Mouse (Mus musculus) midbrain, embryonic 14.5 days (tissue): ENCODE results near the gene Naa20. TPM values are rescaled to one million over a fixed set of nuclear protein-coding genes. Genes with fewer than 3 reads are reported as not detected.
A peak's percentile ranks its signal among the peaks of the same experiment; 100 is the strongest.

Source experiments
- ATAC-seq: fragments of 200-750 bp; cut with Nextera tagmentation; 2 replicates; pipeline ENCODE4 v1.8.0; 2017; ENCODE audit warnings: moderate number of reproducible peaks, moderate library complexity; ENCODE audit not compliant: low FRiP score, low TSS enrichment
- DNase-seq: peaks from one replicate; pipeline ENCODE4 v3.0.0-alpha.2; 2015
- H3K27ac ChIP-seq: fragments of 300-500 bp; sonication (generic); replicated peaks from 2 replicates; pipeline ENCODE4 v1.5.1; 2014; ENCODE audit warnings: mild to moderate bottlenecking, low read depth, low read length, moderate library complexity
- H3K27me3 ChIP-seq: fragments of 300-500 bp; sonication (generic); 2 replicates; pipeline ENCODE4 v1.6.1; 2014; ENCODE audit warnings: low read length, control low read depth, mixed read lengths; ENCODE audit not compliant: control insufficient read depth, insufficient read depth
- H3K36me3 ChIP-seq: fragments of 300-500 bp; sonication (generic); 2 replicates; pipeline ENCODE4 v1.6.1; 2014; ENCODE audit warnings: low read length, control low read depth; ENCODE audit not compliant: control insufficient read depth, insufficient read depth
- H3K4me1 ChIP-seq: fragments of 300-500 bp; sonication (generic); 2 replicates; pipeline ENCODE4 v1.6.1; 2014; ENCODE audit warnings: mild to moderate bottlenecking, antibody characterized with exemption, low read length, control low read depth; ENCODE audit not compliant: control insufficient read depth, insufficient read depth
- H3K4me2 ChIP-seq: fragments of 300-500 bp; sonication (generic); 2 replicates; pipeline ENCODE4 v1.6.1; 2014; ENCODE audit warnings: mild to moderate bottlenecking, low read length, moderate library complexity
- H3K4me3 ChIP-seq: fragments of 300-500 bp; sonication (generic); replicated peaks from 2 replicates; pipeline ENCODE4 v1.5.1; 2014; ENCODE audit warnings: low read depth, low read length
- H3K9ac ChIP-seq: fragments of 300-500 bp; sonication (generic); replicated peaks from 2 replicates; pipeline ENCODE4 v1.6.1; 2014; ENCODE audit warnings: mild to moderate bottlenecking, low read length, moderate library complexity
- H3K9me3 ChIP-seq: fragments of 300-500 bp; sonication (generic); 2 replicates; pipeline ENCODE4 v1.6.1; 2016; ENCODE audit warnings: low read length, control low read depth, mixed read lengths; ENCODE audit not compliant: control insufficient read depth
- WGBS: fragments of 180-500 bp; shearing (Covaris S2); extraction: QIAGEN DNeasy Blood & Tissue Kit; methylation state at CpG from one replicate; pipeline ENCODE4 v1.1.7; 2014; 5-methylcytosine and 5-hydroxymethylcytosine counted together
- polyA plus RNA-seq: library from polyadenylated mRNA; unstranded; fragments of >200 nt; fragmentation: Nextera tagmentation; extraction: Ambion mirVana; gene quantifications from 2 replicates; pipeline ENCODE4 v1.2.1, GENCODE M21; 2014

The Naa20 gene
- polyA plus RNA-seq: 128 and 134 TPM in 2 replicates

DNA sequence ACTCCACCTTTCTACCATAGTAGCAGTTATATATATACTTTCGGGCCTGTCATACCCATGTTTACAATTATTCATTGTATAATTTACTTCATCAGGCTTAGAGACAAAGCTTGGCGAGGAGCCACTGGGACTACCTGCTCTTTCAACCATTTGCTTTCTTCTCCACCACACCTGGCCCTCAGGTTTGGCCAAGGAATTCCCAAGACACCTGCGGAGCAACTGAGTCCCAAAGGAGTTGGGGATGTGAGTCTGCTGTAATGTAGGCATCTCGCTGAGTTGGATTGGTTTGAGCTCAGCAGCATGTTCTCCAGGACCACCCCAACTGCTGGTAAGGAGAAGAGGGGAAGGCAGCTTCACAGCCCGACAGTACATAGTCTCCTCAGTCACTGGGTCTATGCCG, at the start of gene Naa20:
Naa20 (plus strand) TSS at position 239 of the 400 bp plus-strand sequence.
- Histone ChIP-seq H3K4me2 (peak within 1 kb of the TSS; percentile 64), H3K27ac (no peak within 1 kb of the TSS), H3K9ac (no peak within 1 kb of the TSS), H3K4me1 (peaks cover 13% of the 10 kb centered on the region), H3K36me3 (peaks cover 1% of the 10 kb centered on the region; the same call in 1 of the 2 replicates), H3K9me3 (no peaks in the 10 kb centered on the region), H3K27me3 (no peaks in the 10 kb centered on the region), H3K4me3 (peak within 1 kb of the TSS; percentile 97)
- 90% methylated on average over 6 of the region's 6 CpGs for WGBS
- ATAC-seq (no peak), DNase-seq (no peak)

DNA sequence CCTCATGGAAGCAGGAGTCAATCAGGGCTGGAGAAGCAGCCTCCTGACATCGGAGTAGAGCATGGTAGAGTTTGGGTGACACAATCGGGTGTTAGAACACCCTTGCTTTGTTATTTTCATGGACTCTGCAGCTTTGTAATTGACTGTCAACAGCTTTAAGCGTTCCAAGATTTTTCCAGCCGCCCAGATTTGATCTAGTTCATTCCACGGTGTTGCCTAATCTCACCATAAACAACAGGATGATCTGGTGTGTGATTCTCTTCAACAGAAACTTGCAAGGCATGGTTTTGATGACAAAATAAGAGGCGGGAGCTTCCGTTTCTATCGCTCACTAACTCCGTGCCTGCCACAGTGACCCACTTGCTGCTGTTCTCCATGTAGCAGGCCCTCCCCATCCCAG, 46.1 kb upstream of the Naa20 start:
- no peak overlapping the region for H3K4me2 ChIP-seq
- no peak overlapping the region for H3K4me3 ChIP-seq
- H3K27ac ChIP-seq: no peak overlapping the region
- 89% methylated on average over 9 of the region's 9 CpGs for WGBS
- no peak overlapping the region for H3K9ac ChIP-seq
- DNase-seq (no peak), ATAC-seq (no peak)
- H3K36me3 ChIP-seq: no peaks in the 10 kb centered on the region
- no peaks in the 10 kb centered on the region for H3K27me3 ChIP-seq
- H3K4me1 ChIP-seq: peaks cover 22% of the 10 kb centered on the region
- no peaks in the 10 kb centered on the region for H3K9me3 ChIP-seq

DNA sequence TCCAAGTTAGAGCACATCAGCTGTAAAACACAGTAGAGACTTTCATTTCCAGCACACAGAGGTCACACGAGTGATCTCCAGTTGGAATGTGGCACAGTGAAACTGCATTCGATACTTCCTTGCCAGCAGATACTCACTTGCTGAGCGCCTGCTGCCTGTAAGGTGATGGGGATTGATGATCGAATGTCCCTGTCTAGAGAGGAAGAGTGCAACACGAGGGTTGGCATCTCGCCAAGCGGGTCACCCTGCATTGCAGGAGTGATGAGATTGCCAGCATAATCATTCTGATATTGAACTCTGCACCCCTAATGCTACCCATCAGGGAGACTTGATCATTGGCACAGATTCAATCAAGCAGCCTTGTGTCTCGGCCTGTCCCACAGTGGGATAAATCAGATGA, 44.0 kb upstream of the Naa20 start:
- no peak overlapping the region for H3K4me2 ChIP-seq
- H3K27ac ChIP-seq: no peak overlapping the region
- H3K4me1 ChIP-seq: peaks cover 26% of the 10 kb centered on the region
- WGBS: 89% methylated on average over 8 of the region's 8 CpGs
- no peak overlapping the region for H3K9ac ChIP-seq
- no peaks in the 10 kb centered on the region for H3K9me3 ChIP-seq
- peak; percentile 10 for DNase-seq
- H3K27me3 ChIP-seq: no peaks in the 10 kb centered on the region
- no peaks in the 10 kb centered on the region for H3K36me3 ChIP-seq
- ATAC-seq: no peak
- no peak overlapping the region for H3K4me3 ChIP-seq

DNA sequence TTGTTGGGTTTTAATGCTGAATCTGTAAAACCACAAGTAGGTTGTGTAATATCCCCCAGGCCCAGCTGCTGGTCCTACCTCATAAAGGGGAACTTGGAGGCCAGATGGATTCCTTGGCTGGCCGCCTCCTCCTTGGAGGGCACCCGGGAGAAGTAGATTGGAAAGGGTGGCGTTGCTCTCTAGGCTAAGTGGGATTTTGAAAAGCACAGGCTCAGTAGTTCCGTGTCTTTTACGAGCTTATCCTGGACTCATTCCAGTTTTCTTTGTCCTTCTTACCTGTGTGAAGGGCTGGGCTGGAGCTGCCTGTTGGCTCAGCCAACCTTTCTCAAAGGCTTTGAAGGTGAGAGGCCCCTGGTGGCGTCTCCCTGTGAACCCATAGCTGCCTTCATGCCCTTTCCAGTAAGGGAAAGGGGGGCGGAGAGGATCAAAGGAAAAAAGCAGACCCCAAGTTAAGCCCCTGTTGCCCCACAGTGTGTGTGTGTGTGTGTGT, 42.4 kb upstream of the Naa20 start:
- Histone ChIP-seq H3K4me3 (peak overlapping the region; percentile 38), H3K4me2 (peak overlapping the region; percentile 66), H3K9me3 (no peaks in the 10 kb centered on the region), H3K4me1 (peaks cover 26% of the 10 kb centered on the region), H3K9ac (peak overlapping the region; percentile 50), H3K27me3 (no peaks in the 10 kb centered on the region), H3K36me3 (no peaks in the 10 kb centered on the region), H3K27ac (peak overlapping the region; percentile 85)
- peak; percentile 54 for ATAC-seq
- 48% methylated on average over 7 of the region's 7 CpGs for WGBS
- DNase-seq: peak; percentile 47

DNA sequence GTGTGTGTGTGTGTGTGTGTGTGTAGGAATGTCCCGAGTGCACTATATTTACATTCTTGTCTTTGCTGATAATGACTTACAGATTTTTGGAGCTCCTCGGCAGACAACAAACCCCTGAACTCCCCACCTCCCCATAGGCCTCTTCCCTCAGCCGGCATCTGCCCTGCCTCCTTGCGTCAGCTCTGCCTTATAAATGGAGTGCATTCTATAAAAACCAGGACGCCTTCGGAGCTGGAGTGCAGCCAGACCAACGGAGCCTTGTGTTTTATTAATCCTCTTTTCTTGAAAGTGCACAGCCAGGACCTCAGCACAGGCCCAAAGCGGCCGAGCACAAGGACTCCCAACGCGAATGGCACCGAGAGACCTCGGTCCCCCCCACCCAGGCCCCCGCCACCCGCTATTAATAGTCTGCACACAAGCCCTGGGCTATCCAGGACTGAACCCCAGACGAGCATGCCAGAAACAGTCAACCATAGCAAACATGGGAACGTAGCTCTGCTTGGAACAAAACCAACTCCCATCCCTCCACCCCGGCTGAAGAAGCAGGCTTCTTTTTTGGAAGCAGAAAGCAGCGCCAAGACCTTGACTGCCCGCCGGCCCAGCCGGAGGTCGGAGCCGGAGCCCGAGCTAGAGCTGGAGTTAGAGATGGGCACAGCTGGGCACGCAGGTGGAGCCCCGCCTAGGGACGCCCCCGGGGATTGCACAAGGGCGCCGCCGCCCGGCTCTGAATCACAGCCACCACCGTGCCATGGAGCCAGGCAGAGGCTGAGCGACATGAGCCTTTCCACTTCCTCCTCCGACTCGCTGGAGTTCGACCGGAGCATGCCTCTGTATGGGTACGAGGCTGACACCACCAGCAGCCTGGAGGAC, 41.7 kb upstream of the Naa20 start:
- Histone ChIP-seq H3K4me2 (peak overlapping the region; percentile 66), H3K4me3 (peak overlapping the region; percentile 38), H3K36me3 (no peaks in the 10 kb centered on the region), H3K9me3 (no peaks in the 10 kb centered on the region), H3K27me3 (no peaks in the 10 kb centered on the region), H3K9ac (peak overlapping the region; percentile 50), H3K27ac (peak overlapping the region; percentile 85), H3K4me1 (peaks cover 26% of the 10 kb centered on the region)
- ATAC-seq (peak; percentile 81), DNase-seq (peak; percentile 85)
- 3% methylated on average over 40 of the region's 40 CpGs for WGBS

DNA sequence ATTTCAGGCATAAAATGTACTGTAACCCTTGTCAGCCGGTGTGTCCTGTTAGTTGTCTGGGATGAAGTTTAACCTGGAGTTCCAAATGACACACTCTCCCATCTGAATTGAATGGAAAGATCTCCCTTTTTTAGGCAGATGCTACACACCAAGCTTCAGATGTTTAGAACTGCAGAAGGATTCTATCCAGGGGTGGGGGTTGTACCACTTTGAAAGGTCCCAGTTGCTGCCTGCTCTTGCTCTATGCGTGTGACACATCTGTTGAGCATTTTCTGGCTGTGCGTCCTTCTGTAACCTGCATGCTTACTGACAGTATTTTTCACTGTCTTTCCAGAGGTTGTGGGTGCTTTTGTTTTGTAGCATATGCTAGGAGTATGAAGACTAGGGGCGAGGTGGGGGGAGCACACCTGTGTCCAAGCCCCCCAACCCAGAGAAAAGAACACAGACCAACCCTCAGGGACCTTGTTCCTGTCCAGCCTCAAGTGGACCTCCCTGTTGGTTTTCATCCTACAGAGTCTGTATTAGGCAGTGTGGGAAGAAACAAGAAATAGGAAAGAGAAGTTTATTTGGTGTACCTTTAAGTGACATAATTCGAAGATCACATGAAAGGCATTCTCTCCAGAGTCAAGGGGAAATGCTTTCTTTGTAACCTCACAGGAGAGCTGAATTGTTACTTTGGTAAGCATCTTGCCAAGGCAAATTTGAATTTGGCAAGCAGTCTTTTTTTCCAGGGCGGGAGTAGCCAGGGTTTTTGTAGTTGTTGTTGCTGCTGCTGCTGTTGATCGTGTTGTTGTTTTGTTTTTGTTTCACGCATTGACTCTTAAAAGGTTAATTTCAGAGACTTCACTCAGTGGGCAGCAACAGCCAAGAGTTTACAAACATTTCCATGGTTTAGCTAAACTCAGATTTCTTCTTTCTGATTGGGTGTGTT, 40.4 kb upstream of the Naa20 start:
- peaks cover 26% of the 10 kb centered on the region for H3K4me1 ChIP-seq
- peak; percentile 28 for DNase-seq

DNA sequence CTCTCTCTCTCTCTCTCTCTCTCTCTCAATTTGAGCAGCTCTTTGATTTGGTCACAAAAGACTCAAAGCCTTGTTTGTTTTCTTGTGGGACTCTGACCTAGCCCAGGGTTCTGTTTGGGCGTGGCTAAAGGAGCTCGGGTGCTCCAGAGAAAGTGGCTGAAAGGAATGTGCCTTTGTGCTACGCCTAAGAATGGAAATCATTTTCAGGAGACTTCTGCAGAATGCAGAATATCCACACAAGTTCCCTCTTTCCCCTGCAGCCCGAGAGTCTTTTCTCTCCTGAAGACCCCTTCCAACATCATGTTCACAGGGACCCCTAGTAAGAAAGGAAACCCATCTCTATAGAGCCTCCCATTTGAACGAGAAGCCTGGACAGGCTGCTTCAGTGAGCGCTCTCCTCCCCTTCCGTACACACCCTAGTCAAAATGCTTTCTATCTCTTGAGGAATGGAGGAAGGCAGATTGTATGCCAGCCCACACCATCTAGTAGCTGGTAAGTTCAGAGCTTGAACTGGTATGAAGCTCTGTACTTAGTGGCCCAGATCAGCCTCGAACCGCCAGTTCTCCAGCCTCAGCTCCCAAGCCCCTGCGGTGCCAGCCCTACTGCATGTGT, 39.6 kb upstream of the Naa20 start:
- peaks cover 26% of the 10 kb centered on the region for H3K4me1 ChIP-seq
- no peaks in the 10 kb centered on the region for H3K36me3 ChIP-seq
- peak overlapping the region; percentile 45; the same call in 1 of the 2 replicates for H3K27ac ChIP-seq
- H3K4me3 ChIP-seq: peak overlapping the region; percentile 22; the same call in 1 of the 2 replicates
- peak overlapping the region; percentile 34; the same call in 1 of the 2 replicates for H3K9ac ChIP-seq
- DNase-seq (peak; percentile 49), ATAC-seq (no peak)
- H3K9me3 ChIP-seq: no peaks in the 10 kb centered on the region
- H3K27me3 ChIP-seq: no peaks in the 10 kb centered on the region
- H3K4me2 ChIP-seq: peak overlapping the region; percentile 66
- WGBS: 38% methylated on average over 10 of the region's 10 CpGs

More for the DNA sequence above, 40.4 kb upstream of the Naa20 start:
- Histone ChIP-seq H3K36me3 (no peaks in the 10 kb centered on the region), H3K4me2 (peak overlapping the region; percentile 66), H3K27ac (peak overlapping the region; percentile 85), H3K9ac (peak overlapping the region; percentile 50; the same call in 1 of the 2 replicates), H3K27me3 (no peaks in the 10 kb centered on the region), H3K9me3 (no peaks in the 10 kb centered on the region), H3K4me3 (peak overlapping the region; percentile 38)
- no peak for ATAC-seq
- 69% methylated on average over 8 of the region's 8 CpGs for WGBS

DNA sequence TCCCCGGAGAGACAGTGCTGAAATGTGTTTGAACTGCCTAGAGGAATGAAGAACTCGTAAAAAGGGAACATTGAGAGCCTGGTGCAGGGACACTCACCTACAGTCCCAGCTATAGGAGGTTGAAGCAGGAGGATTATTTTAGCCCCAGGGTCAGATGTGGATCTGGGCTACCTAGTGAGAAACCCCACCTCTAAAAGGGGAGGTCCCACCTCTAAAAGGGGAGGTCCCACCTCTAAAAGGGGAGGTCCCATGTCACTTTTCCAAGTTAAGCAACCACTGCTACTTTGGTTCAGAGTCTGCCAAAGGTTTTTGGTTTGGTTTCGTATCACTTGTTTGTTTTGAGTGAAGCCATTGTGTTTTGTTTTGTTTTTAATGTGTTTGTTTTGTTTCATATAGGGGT, 36.6 kb upstream of the Naa20 start:
- Histone ChIP-seq H3K27ac (no peak overlapping the region), H3K9me3 (no peaks in the 10 kb centered on the region), H3K27me3 (no peaks in the 10 kb centered on the region), H3K36me3 (no peaks in the 10 kb centered on the region), H3K4me1 (peaks cover 9% of the 10 kb centered on the region), H3K4me3 (no peak overlapping the region), H3K9ac (no peak overlapping the region), H3K4me2 (no peak overlapping the region)
- ATAC-seq: no peak
- DNase-seq: no peak
- 94% methylated on average over 3 of the region's 3 CpGs for WGBS
